ENCODE assay signal across 5 mouse cellular contexts in genomic region chr8:20260125-20260640, GRCm38 (mm10).
A peak's percentile ranks its signal among the peaks of the same experiment; 100 is the strongest.
DNase-seq lines count a peak whose midpoint lies in the region; ATAC-seq lines count a peak whose summit lies in the region.

No protein-coding gene starts in this region.

- 0 out of 2 replicates have a peak, but pooled peaks have one; percentile 49 for ATAC-seq in erythroid progenitor cell, adult 5-6 weeks (replicated peaks; ENCODE audit: low FRiP score, poor library complexity, severe bottlenecking)
- ATAC-seq in megakaryocyte progenitor cell, adult 5-6 weeks (replicated peaks; ENCODE audit: poor library complexity) = peak; percentile 87
- ATAC-seq in neutrophil, adult 5-6 weeks (ENCODE audit: extremely low read depth, insufficient number of reproducible peaks, low FRiP score, poor library complexity, severe bottlenecking) = 0 out of 2 replicates have a peak, but pooled peaks have one; percentile 36

- peak; percentile 93 for DNase-seq in heart, adult 11 months
- DNase-seq in kidney, adult 18-20 months = peak; percentile 22

Comparison
In these comparisons a context has a peak if more than half of its experiments do, and no peak if none do; other contexts are left out.
1. Peak in every context shown above with its lines: DNase-seq and ATAC-seq.
2. ATAC-seq: peak in every context shown above with its lines; median percentile 87 in megakaryocyte progenitor cell, adult 5-6 weeks; 49 in erythroid progenitor cell, adult 5-6 weeks; 36 in neutrophil, adult 5-6 weeks.